Mouse (Mus musculus) urinary bladder, adult 18-20 months (tissue): ENCODE measurements around the gene Dnmt3l.
"Not testable (repeated sequence)": the region's sequence is repeated elsewhere in the genome, so short reads cannot be mapped to it uniquely, and the experiment has no call there.

Experiments
- DNase-seq, 2 experiments: peaks; one replicate each; pipeline ENCODE4 v3.0.0; 2022; ENCODE audit warnings: low spot score in 2 of 2, mixed read lengths in 2 of 2

Dnmt3l gene

DNA sequence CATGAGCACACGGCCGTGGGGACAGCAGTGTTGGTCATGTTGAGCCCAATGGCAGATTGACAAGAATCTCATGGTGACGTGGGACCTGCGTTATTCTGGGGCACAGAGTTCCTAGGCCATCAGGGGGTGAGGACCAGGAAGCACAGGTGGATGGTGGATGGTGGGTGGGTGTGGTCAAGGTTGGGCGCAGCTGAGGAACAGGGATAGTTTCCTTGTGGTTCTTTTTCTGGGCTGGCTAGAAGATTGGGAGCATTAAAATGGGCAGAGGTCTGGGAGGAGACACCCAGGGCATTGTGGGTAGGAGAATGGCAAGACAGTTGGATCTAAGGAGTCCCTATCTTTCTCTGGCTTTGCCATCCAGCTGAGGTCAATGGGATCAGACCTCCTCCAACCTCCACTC lies at the start of gene Dnmt3l:
Gene Dnmt3l, plus strand, starts transcription at position 301 of the 400 bp plus-strand sequence.
- no peak for DNase-seq

GRCm38 (mm10) chr10:77995639-77996038 lies 46.1 kb upstream of the Dnmt3l start:
- DNase-seq, result no peak

GRCm38 (mm10) chr10:78000200-78000599 lies 41.5 kb upstream of the Dnmt3l start:
- no peak for DNase-seq

- DNase-seq, result no peak
Measured at GRCm38 (mm10) chr10:78001796-78002195, 40.0 kb upstream of the Dnmt3l start.

GRCm38 (mm10) chr10:78002316-78002715 lies 39.4 kb upstream of the Dnmt3l start:
- no peak for DNase-seq

GRCm38 (mm10) chr10:78004479-78005100 lies 37.2 kb upstream of the Dnmt3l start:
- no peak for DNase-seq

GRCm38 (mm10) chr10:78005791-78006438 lies 35.8 kb upstream of the Dnmt3l start:
- no peak for DNase-seq

GRCm38 (mm10) chr10:78007203-78007602 lies 34.5 kb upstream of the Dnmt3l start:
- no peak for DNase-seq

GRCm38 (mm10) chr10:78008169-78008568 lies 33.6 kb upstream of the Dnmt3l start:
- DNase-seq, result no peak

GRCm38 (mm10) chr10:78009184-78009944 lies 32.4 kb upstream of the Dnmt3l start:
- DNase-seq, result peak; percentile 91 to 92

DNA sequence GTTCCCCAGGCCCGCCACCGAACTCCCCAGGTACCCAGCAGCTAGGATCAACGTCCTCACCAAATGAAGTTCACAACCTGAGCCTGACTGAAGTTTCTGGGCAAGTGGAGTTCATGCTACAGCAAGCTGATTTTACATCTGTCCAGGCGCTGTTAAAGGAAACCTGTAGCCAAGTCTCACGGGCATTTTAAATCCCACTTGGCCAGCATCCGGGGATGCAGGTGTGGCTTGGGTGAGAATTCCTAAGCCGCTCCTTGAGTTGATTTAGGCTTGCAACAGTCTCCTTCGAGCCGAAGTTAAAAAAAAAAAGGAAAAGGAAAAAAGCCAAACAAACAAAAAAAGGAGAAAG lies 31.8 kb upstream of the Dnmt3l start, which contains the start of gene Pfkl:
Gene Pfkl, minus strand, starts transcription at position 139 of the 349 bp plus-strand sequence.
- DNase-seq, result no peak

GRCm38 (mm10) chr10:78010335-78010734 lies 31.4 kb upstream of the Dnmt3l start:
- no peak for DNase-seq

DNA sequence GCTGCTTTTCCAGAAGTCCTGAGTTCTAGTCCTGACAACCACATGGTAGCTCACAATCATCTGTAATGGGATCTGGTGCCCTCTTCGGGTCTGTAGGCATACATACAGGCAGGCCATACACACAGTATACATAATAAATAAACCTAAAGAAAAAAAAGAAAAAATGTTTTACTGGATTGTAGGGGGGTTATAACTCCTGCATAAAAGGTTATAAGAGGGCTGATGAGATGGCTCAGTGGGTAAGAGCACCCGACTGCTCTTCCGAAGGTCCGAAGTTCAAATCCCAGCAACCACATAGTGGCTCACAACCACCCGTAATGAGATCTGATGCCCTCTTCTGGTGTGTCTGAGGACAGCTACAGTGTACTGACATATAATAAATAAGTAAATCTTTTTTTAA lies 30.6 kb upstream of the Dnmt3l start:
- not testable (repeated sequence) for DNase-seq

DNA sequence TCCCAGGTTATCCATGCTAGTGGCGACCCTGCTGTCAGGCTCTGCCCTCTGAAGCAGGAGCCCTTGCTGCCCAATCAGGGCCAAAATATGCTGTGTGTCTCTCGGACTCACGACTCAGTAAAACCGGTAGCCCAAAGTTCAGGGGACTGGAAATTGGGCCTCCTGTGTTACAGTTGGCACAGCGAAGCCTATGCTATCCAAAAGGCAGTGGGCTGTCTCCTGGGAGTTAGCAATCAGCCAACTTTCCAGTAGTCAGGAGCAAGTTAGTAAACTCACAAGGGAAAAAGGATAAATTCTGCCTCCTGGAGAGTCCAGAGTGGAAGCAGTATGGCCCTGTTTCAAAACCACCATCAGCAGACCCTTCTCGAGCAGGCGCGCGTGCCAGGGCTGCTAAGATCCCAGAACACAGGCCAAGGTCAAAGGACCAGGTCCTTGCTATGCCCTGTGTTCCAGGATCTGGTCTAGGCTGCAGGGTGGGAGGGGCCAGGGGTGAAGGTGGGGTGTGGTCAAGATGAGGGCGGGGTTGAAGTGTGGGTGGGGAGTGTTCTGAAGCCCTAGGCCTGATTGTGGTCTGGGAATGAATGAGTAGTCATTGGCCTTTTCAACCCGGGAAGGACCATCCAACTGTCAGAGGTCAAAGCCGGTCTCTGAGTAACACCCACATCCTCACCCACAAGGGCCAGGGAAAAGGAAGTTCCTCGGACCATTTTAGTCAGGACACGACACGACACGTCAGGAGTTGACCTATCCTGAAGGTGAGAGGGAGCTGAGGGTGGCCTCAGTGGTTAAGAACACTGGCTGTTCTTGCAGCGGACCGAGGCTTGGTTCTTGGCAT lies 28.9 kb upstream of the Dnmt3l start:
- DNase-seq, result no peak

GRCm38 (mm10) chr10:78015489-78015888 lies 26.3 kb upstream of the Dnmt3l start:
- no peak for DNase-seq

GRCm38 (mm10) chr10:78016366-78016765 lies 25.4 kb upstream of the Dnmt3l start:
- DNase-seq, result no peak

- DNase-seq, result peak; percentile 31 to 61
Measured at GRCm38 (mm10) chr10:78018797-78019203, 22.9 kb upstream of the Dnmt3l start.

DNA sequence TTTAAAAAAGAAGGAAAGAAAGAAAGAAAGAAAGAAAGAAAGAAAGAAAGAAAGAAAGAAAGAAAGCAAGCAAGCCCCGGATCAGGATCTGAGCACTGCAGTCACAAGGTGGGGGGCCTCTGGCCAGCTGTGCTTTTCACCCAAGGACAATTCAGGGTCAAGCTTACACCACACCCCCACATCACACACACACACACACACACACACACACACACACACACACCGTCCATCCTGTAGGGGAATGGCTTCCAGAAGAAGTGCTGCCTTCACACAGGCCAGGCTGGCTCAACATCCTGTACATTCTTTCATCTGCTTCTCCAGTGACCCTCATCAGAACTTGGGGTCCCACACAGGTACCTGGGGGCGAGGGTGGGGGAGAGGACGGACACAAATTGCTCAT lies 22.5 kb upstream of the Dnmt3l start:
- no peak for DNase-seq

GRCm38 (mm10) chr10:78019984-78020383 lies 21.8 kb upstream of the Dnmt3l start:
- DNase-seq, result not testable (repeated sequence)

DNA sequence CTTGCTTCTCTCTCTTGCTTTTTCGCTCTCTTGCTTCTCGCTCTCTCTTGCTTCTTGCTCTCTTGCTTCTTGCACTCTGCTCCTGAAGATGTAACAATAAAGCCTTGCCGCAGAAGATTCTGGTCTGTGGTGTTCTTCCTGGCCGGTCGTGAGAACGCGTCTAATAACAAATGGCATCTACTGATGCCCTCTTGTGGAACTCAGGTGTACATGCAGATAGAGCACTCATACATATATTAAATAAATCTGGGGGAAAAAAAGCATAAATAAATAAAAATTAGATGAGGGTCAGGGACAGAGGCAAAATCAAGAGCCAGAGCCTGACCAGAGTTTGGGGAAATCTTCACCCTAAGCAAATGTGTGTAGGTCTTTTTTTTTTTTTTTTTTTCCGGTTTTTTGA lies 16.3 kb upstream of the Dnmt3l start:
- DNase-seq, result not testable (repeated sequence)

DNA sequence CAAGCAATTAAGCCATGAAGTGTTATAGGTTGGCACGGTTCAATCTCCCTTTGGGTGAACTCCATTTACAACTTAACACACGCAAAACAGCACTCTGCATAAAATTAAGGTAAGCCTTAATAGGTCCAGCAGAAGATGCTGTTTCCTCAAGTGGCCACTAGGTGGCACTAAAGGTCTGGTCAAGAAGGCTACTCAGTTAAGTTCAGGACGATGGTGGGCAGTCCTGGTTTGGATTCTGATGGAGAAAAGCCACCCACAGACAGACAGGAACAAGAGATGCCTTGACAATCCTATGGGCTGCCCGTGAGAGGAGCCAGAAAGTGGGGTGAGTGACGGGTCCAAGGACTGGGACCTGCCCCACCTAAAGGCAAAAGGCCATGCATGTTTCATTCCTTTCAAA lies 13.6 kb upstream of the Dnmt3l start:
- peak; percentile 41 to 45 for DNase-seq

GRCm38 (mm10) chr10:78029080-78029479 lies 12.7 kb upstream of the Dnmt3l start:
- no peak for DNase-seq
